Mouse (Mus musculus): ENCODE measurements around the gene Lexm.

The Lexm gene

GRCm38 (mm10) chr4:106624271-106624670 lies 7.2 kb upstream of the Lexm start:
- DNase-seq (ENCODE audit: low read depth, low spot score), result no peak

GRCm38 (mm10) chr4:106622712-106623111 lies 5.7 kb upstream of the Lexm start:
- no peak for DNase-seq (ENCODE audit: low read depth, low spot score)

GRCm38 (mm10) chr4:106622030-106622493 lies 5.0 kb upstream of the Lexm start, which contains the start of gene Ttc22:
Gene Ttc22, plus strand, starts transcription at chr4:106622432.
- no peak for DNase-seq (ENCODE audit: low read depth, low spot score)

- no peak for DNase-seq (ENCODE audit: low read depth, low spot score)
These were observed 4.4 kb upstream of the Lexm start for GRCm38 (mm10) chr4:106621428-106621827.

- no peak for DNase-seq (ENCODE audit: low read depth, low spot score)
These were observed 1.9 kb upstream of the Lexm start for GRCm38 (mm10) chr4:106618898-106619297.

- DNase-seq (ENCODE audit: low read depth, low spot score), result no peak
These were observed 1.4 kb downstream of the Lexm start for GRCm38 (mm10) chr4:106615637-106616036.

GRCm38 (mm10) chr4:106614881-106615280 lies 2.2 kb downstream of the Lexm start:
- DNase-seq (ENCODE audit: low read depth, low spot score), result no peak

GRCm38 (mm10) chr4:106614180-106614797 lies 2.8 kb downstream of the Lexm start:
- peak; percentile 16 for DNase-seq (ENCODE audit: low read depth, low spot score)

GRCm38 (mm10) chr4:106613560-106613959 lies 3.5 kb downstream of the Lexm start:
- no peak for DNase-seq (ENCODE audit: low read depth, low spot score)

- DNase-seq (ENCODE audit: low read depth, low spot score), result no peak
These were observed 3.9 kb downstream of the Lexm start for GRCm38 (mm10) chr4:106613105-106613504.

GRCm38 (mm10) chr4:106607905-106608304 lies 9.1 kb downstream of the Lexm start:
- DNase-seq (ENCODE audit: low read depth, low spot score), result no peak

- DNase-seq (ENCODE audit: low read depth, low spot score), result no peak
These were observed 10.1 kb downstream of the Lexm start for GRCm38 (mm10) chr4:106606639-106607554.

GRCm38 (mm10) chr4:106600770-106601169 lies 16.3 kb downstream of the Lexm start:
- DNase-seq (ENCODE audit: low read depth, low spot score), result no peak

- DNase-seq (ENCODE audit: low read depth, low spot score), result no peak
These were observed 17.6 kb downstream of the Lexm start for GRCm38 (mm10) chr4:106599415-106599814.

GRCm38 (mm10) chr4:106597741-106598140 lies 19.3 kb downstream of the Lexm start:
- DNase-seq (ENCODE audit: low read depth, low spot score), result no peak

- DNase-seq (ENCODE audit: low read depth, low spot score), result no peak
These were observed 20.0 kb downstream of the Lexm start for GRCm38 (mm10) chr4:106597055-106597454.

- no peak for DNase-seq (ENCODE audit: low read depth, low spot score)
These were observed 20.8 kb downstream of the Lexm start for GRCm38 (mm10) chr4:106596200-106596599.

- no peak for DNase-seq (ENCODE audit: low read depth, low spot score)
These were observed 23.4 kb downstream of the Lexm start for GRCm38 (mm10) chr4:106593636-106594035.

GRCm38 (mm10) chr4:106590871-106591270 lies 26.2 kb downstream of the Lexm start:
- DNase-seq (ENCODE audit: low read depth, low spot score), result no peak

GRCm38 (mm10) chr4:106590142-106590541 lies 26.9 kb downstream of the Lexm start:
- no peak for DNase-seq (ENCODE audit: low read depth, low spot score)

GRCm38 (mm10) chr4:106587075-106587474 lies 30.0 kb downstream of the Lexm start:
- no peak for DNase-seq (ENCODE audit: low read depth, low spot score)

GRCm38 (mm10) chr4:106584665-106585064 lies 32.4 kb downstream of the Lexm start:
- DNase-seq (ENCODE audit: low read depth, low spot score), result no peak

Measured in retina, adult 2 months (tissue).